Mouse (Mus musculus): ENCODE measurements at regions not wholly inside any gene's neighbourhood (a gene's known extent, or its start where the extent isn't known, plus 50 kb on each side); places are given as distances from the start of the nearest gene placed in this dataset.

DNA sequence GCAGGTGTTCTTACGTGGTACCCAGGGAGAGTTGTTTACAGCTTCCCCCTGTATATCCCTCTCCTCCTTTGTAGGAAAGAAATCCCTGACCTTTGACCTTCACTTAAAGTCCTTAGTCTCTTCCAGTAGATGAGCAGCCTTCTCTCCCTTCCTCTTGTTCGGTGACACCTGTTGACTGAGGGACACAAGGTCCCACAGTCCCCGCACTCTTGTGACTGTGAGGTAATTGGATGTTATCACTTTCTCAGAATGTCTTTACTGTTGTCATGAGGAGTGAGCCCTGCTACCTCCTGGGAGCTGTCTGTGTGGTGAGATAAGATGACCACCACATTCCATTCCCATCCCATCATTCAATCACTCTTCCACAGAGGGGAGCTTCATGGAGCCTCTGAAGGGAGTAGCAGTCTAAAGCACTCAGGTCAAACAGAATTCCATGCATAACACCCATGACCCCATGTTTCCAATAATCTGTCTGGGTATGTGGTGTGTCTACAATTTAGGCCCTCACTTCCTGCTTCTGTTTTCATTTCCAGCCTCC, 218.8 kb upstream of the Serp2 start:
- TF ChIP-seq CTCF (IDR thresholded peaks at IDR 0.05; ENCODE audit: low read depth) (no peak), EP300 (IDR thresholded peaks at IDR 0.05; ENCODE audit: low read depth) (no peak)

Data from liver, embryonic 14.5 days (tissue).